In genomic region chr13:21897245-21897634, GRCm38 (mm10) we compare ENCODE assay signal across 8 mouse cellular contexts. TPM values are rescaled to one million over a fixed set of nuclear protein-coding genes. Genes with fewer than 3 reads are reported as not detected.
DNase-seq lines count a peak whose midpoint lies in the region; ATAC-seq and TF ChIP-seq lines count a peak whose summit lies in the region.

No protein-coding gene starts in this region.

- H3K27ac ChIP-seq in heart, embryonic 12.5 days (ENCODE audit: poor library complexity, severe bottlenecking), result no peak overlapping the region
- no peak overlapping the region for H3K27ac ChIP-seq in bone marrow macrophage, adult 2 months (ENCODE audit: insufficient read depth, low read depth, low read length)
- H3K27ac ChIP-seq in hindbrain, embryonic 15.5 days (replicated peaks), result peak overlapping the region; percentile 95
- peak overlapping the region; percentile 93 for H3K27ac ChIP-seq in midbrain, embryonic 14.5 days (replicated peaks; ENCODE audit: low read depth, low read length)

- WGBS in heart, embryonic 12.5 days, result under 1% methylated on average over 11 of the region's 11 CpGs
- 0% methylated on average over 11 of the region's 11 CpGs for WGBS in hindbrain, embryonic 15.5 days
- WGBS in midbrain, embryonic 14.5 days, result under 1% methylated on average over 11 of the region's 11 CpGs

- H3K9me3 ChIP-seq in heart, embryonic 12.5 days (replicated peaks), result 0 out of 2 replicates have a peak, but pooled peaks cover 4% of the 10 kb centered on the region
- H3K9me3 ChIP-seq in hindbrain, embryonic 15.5 days, result no peaks in the 10 kb centered on the region
- no peaks in the 10 kb centered on the region for H3K9me3 ChIP-seq in midbrain, embryonic 14.5 days (ENCODE audit: control insufficient read depth, low read length)

- no peak for TF ChIP-seq POLR2A in bone marrow macrophage, adult 2 months (IDR thresholded peaks at IDR 0.05; ENCODE audit: borderline replicate concordance, low read depth, low read length)

- H3K4me3 ChIP-seq in heart, embryonic 12.5 days, result peak overlapping the region; percentile 60
- peak overlapping the region; percentile 46 for H3K4me3 ChIP-seq in bone marrow macrophage, adult 2 months (ENCODE audit: insufficient read depth, low read length)
- H3K4me3 ChIP-seq in hindbrain, embryonic 15.5 days, result peak overlapping the region; percentile 71
- H3K4me3 ChIP-seq in midbrain, embryonic 14.5 days (replicated peaks; ENCODE audit: low read depth, low read length), result peak overlapping the region; percentile 58

- H3K36me3 ChIP-seq in heart, embryonic 12.5 days, result no peaks in the 10 kb centered on the region
- H3K36me3 ChIP-seq in hindbrain, embryonic 15.5 days, result no peaks in the 10 kb centered on the region
- H3K36me3 ChIP-seq in midbrain, embryonic 14.5 days (ENCODE audit: control insufficient read depth, insufficient read depth, low read length), result no peaks in the 10 kb centered on the region

- peaks cover 12% of the 10 kb centered on the region for H3K27me3 ChIP-seq in heart, embryonic 12.5 days (replicated peaks)
- no peaks in the 10 kb centered on the region for H3K27me3 ChIP-seq in hindbrain, embryonic 15.5 days
- no peaks in the 10 kb centered on the region for H3K27me3 ChIP-seq in midbrain, embryonic 14.5 days (ENCODE audit: control insufficient read depth, insufficient read depth, low read length)

- ATAC-seq in heart, embryonic 12.5 days (ENCODE audit: insufficient number of reproducible peaks, low FRiP score), result no peak
- peak; percentile 79 for ATAC-seq in hindbrain, embryonic 15.5 days (ENCODE audit: low FRiP score, low read depth)
- peak; percentile 69 for ATAC-seq in midbrain, embryonic 14.5 days (ENCODE audit: low FRiP score, low TSS enrichment)

- TF ChIP-seq CTCF in bone marrow macrophage, adult 2 months (IDR thresholded peaks at IDR 0.05; ENCODE audit: low read depth, low read length), result no peak

- H3K4me1 ChIP-seq in heart, embryonic 12.5 days (replicated peaks), result 0 out of 2 replicates have a peak, but pooled peaks cover 7% of the 10 kb centered on the region
- peaks cover 4% of the 10 kb centered on the region for H3K4me1 ChIP-seq in bone marrow macrophage, adult 2 months (ENCODE audit: control insufficient read depth, insufficient read depth, low read length)
- H3K4me1 ChIP-seq in hindbrain, embryonic 15.5 days (replicated peaks), result peaks cover 6% of the 10 kb centered on the region
- H3K4me1 ChIP-seq in midbrain, embryonic 14.5 days (ENCODE audit: control insufficient read depth, insufficient read depth, low read length), result 0 out of 2 replicates have a peak, but pooled peaks cover 7% of the 10 kb centered on the region

- H3K4me2 ChIP-seq in heart, embryonic 12.5 days, result peak overlapping the region; percentile 71
- peak overlapping the region; percentile 57 for H3K4me2 ChIP-seq in hindbrain, embryonic 15.5 days
- H3K4me2 ChIP-seq in midbrain, embryonic 14.5 days (ENCODE audit: low read length), result peak overlapping the region; percentile 56

- no peak for DNase-seq in heart, adult 8-10 months (ENCODE audit: low spot score)
- DNase-seq in midbrain, embryonic 14.5 days, result no peak
- no peak for DNase-seq in right cerebral cortex, postnatal 4 days
- no peak for DNase-seq in urinary bladder, postnatal 25 days (ENCODE audit: low spot score)
- no peak for DNase-seq in gastrocnemius, postnatal 4 days (ENCODE audit: low spot score in 2 of 2)

- H3K9ac ChIP-seq in heart, embryonic 12.5 days, result peak overlapping the region; percentile 51; the same call in 1 of the 2 replicates
- peak overlapping the region; percentile 86 for H3K9ac ChIP-seq in hindbrain, embryonic 15.5 days
- peak overlapping the region; percentile 78 for H3K9ac ChIP-seq in midbrain, embryonic 14.5 days (replicated peaks; ENCODE audit: low read length)

RNA-seq across cellular contexts. Expression of gene Zfp184, which starts 47.7 kb away (rescaled TPM):
- 7.5 and 8.3 TPM in 2 replicates for polyA plus RNA-seq in heart, embryonic 12.5 days (2016; fragmentation: Nextera tagmentation; extraction: Ambion mirVana)
- 1 to 10 TPM in 1 of 4 experiments, under 1 TPM in 3; 0.46 to 1.0 (median 0.83) TPM for total RNA-seq in heart, adult 8-10 months (2022)
- polyA plus RNA-seq in bone marrow macrophage, adult 2 months (2012; ENCODE audit: insufficient read depth, insufficient read length, missing spikeins), result 0.25 and 0.76 TPM in 2 replicates
- 11.7 and 12.3 TPM in 2 replicates for polyA plus RNA-seq in hindbrain, embryonic 15.5 days (2015; fragmentation: Nextera tagmentation; extraction: Ambion mirVana)
- polyA plus RNA-seq in midbrain, embryonic 14.5 days (2014; fragmentation: Nextera tagmentation; extraction: Ambion mirVana), result 16.8 and 18.2 TPM in 2 replicates
- 1 to 10 TPM; 1.4 to 2.6 TPM for total RNA-seq in gastrocnemius, postnatal 4 days (2021)

Comparison
In these comparisons a context has a peak if more than half of its experiments do, and no peak if none do; other contexts are left out.
1. H3K27ac ChIP-seq: peak in hindbrain, embryonic 15.5 days (single experiment) and midbrain, embryonic 14.5 days (single experiment); none in heart, embryonic 12.5 days (single experiment) and bone marrow macrophage, adult 2 months (single experiment).
2. Peak in every context shown above with its lines, with median percentiles within 50 percentile points of each other: H3K4me2 ChIP-seq, H3K4me3 ChIP-seq and H3K9ac ChIP-seq.